Mouse (Mus musculus) fibroblast of lung, adult 2 months (primary cell): ENCODE results near the gene Fam178b.

Source experiments
- DNase-seq: peaks from one replicate; pipeline ENCODE4 v3.0.0-alpha.2; 2011; ENCODE audit warnings: low read depth

Fam178b gene

GRCm38 (mm10) chr1:36566425-36566824 lies 116.6 kb downstream of the Fam178b start:
- no peak for DNase-seq

GRCm38 (mm10) chr1:36564101-36564500 lies 118.9 kb downstream of the Fam178b start:
- no peak for DNase-seq

GRCm38 (mm10) chr1:36563632-36564031 lies 119.4 kb downstream of the Fam178b start:
- no peak for DNase-seq

- peak; percentile 68 for DNase-seq
Observed at GRCm38 (mm10) chr1:36563197-36563596, 119.8 kb downstream of the Fam178b start.

GRCm38 (mm10) chr1:36562388-36562787 lies 120.6 kb downstream of the Fam178b start:
- no peak for DNase-seq

- DNase-seq, result no peak
Observed at GRCm38 (mm10) chr1:36560903-36561302, 122.1 kb downstream of the Fam178b start.

- no peak for DNase-seq
Observed at GRCm38 (mm10) chr1:36559888-36560287, 123.1 kb downstream of the Fam178b start.

GRCm38 (mm10) chr1:36559256-36559655 lies 123.7 kb downstream of the Fam178b start:
- DNase-seq, result no peak

- no peak for DNase-seq
Observed at GRCm38 (mm10) chr1:36558031-36558993, 124.7 kb downstream of the Fam178b start, which contains the start of gene Sema4c. Sema4c (minus strand) TSS chr1:36558349.

GRCm38 (mm10) chr1:36557457-36558011 lies 125.4 kb downstream of the Fam178b start:
- no peak for DNase-seq

- DNase-seq, result peak; percentile 81
Observed at GRCm38 (mm10) chr1:36556553-36557456, 126.2 kb downstream of the Fam178b start.

GRCm38 (mm10) chr1:36555798-36556395 lies 127.1 kb downstream of the Fam178b start:
- DNase-seq, result no peak

GRCm38 (mm10) chr1:36554633-36555399 lies 128.2 kb downstream of the Fam178b start:
- DNase-seq, result no peak

GRCm38 (mm10) chr1:36552506-36552905 lies 130.5 kb downstream of the Fam178b start:
- DNase-seq, result no peak

- no peak for DNase-seq
Observed at GRCm38 (mm10) chr1:36551904-36552303, 131.1 kb downstream of the Fam178b start.

- DNase-seq, result no peak
Observed at GRCm38 (mm10) chr1:36550075-36550863, 132.7 kb downstream of the Fam178b start.

GRCm38 (mm10) chr1:36549491-36549890 lies 133.5 kb downstream of the Fam178b start:
- DNase-seq, result no peak

GRCm38 (mm10) chr1:36548771-36549170 lies 134.2 kb downstream of the Fam178b start:
- DNase-seq, result no peak

- no peak for DNase-seq
Observed at GRCm38 (mm10) chr1:36547981-36548598, 134.9 kb downstream of the Fam178b start.
